Mouse (Mus musculus): ENCODE data around the gene Cdh23.

GRCm38 (mm10) chr10:60390904-60391420 lies 305.3 kb downstream of the Cdh23 start:
- TF ChIP-seq CTCF (IDR thresholded peaks at IDR 0.05) (no peak), EP300 (IDR thresholded peaks at IDR 0.05) (no peak)

Data from lung, postnatal 0 days (tissue).